Mouse (Mus musculus): ENCODE results near the gene Plekhn1.

Gene Plekhn1

GRCm38 (mm10) chr4:156234701-156235213, at the start of gene Plekhn1:
TSS of gene Plekhn1 (minus strand) at chr4:156234857.
- peak; percentile 71 for DNase-seq (ENCODE audit: low spot score)

DNA sequence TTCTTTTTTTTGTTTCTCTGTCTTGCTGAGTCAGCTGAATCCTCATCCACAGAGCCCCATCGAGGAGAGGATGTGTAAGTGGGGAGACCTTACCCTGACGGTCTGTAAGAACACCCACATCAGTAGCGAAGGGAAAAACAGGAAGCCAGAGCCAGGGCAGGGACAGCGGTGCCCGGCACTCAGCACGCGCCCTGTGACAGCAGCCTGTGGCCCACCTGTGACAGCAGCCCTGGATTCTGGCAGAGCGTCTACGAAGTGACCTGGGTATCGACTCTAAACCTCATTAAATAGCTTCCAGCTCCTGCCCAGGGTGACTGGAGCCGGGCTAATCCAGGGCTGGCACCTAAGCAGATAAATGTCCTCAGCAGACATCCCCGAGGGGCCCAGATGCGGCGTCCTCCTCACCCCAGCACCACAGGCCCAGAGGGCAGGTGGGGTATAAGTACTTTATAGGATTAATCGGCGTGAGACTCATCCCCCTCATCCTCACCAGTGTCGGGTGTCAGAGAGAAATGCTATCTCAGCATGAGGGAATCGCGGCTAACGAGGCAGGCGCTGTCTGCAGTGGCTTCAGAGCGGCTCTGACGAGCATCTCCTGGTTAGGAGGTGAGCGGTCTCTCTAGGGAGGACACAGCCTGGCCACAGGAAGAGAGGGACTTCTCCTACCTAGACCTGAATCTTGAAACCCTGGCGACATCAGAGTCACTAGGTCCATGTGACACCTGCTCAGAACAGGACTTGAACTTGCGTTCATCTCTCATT, 20.6 kb upstream of the Plekhn1 start, which contains the start of gene Samd11:
Gene Samd11, minus strand, starts transcription at position 580 of the 762 bp plus-strand sequence.
- peak; percentile 71 for DNase-seq (ENCODE audit: low spot score)

DNA sequence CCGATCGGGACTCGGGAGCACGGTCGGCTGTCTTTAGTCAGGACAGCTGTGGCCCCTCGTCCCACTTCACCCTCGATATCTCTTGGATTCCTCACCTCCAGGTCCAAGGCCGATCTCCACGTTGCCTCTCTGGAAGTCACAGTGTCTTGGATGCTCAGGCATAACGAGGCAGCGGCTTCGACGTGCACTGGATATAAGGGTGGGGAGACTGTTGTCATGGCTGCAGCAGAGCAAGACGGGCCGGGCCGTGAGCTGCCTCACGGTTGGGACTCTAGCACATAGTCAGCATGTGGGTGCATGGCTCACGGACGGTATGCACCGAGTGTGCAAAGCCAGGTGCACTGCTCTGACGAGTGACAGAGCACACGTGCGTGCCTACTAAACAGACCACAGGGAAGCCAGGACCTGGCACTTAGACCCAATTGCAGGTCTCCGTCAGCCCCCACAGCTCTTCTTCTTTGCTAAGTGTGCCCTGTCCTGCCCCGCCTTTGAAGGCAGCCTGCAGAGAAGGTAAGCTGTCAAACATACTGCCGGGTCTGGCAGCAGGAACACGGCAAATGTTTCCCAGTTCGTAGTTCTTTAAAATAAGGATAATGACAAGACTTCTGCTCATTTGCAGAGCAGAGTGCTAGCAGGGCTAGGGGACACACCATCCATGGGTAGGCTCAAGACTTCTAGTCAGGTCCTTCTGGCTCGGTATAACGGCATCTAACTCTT, 19.9 kb upstream of the Plekhn1 start:
- DNase-seq (ENCODE audit: low spot score), result peak; percentile 54

- no peak for DNase-seq (ENCODE audit: low spot score)
Observed at GRCm38 (mm10) chr4:156253043-156253442, 18.4 kb upstream of the Plekhn1 start.

DNA sequence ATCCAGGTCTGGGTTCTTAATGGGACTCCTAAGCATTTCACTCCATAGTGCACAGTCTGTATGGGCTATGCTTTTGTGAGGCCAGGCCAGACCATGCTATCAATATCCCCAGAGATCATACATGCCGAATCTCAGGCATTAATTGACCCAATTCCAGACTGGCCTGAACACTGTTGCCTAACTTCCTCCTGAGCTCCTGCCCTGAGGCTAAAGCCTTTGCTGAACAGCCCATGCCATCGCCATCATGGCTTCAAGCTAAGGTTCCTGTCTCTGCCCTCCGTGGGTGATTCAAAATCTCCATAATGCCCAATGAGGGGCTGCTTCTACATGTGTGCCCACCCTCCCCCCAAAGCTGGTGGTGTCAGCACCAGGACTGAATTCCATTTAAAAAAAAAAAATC, 18.0 kb upstream of the Plekhn1 start:
- no peak for DNase-seq (ENCODE audit: low spot score)

GRCm38 (mm10) chr4:156252140-156252539, 17.5 kb upstream of the Plekhn1 start:
- no peak for DNase-seq (ENCODE audit: low spot score)

GRCm38 (mm10) chr4:156251081-156251480, 16.4 kb upstream of the Plekhn1 start:
- no peak for DNase-seq (ENCODE audit: low spot score)

- DNase-seq (ENCODE audit: low spot score), result no peak
Observed at GRCm38 (mm10) chr4:156249567-156249966, 14.9 kb upstream of the Plekhn1 start.

DNA sequence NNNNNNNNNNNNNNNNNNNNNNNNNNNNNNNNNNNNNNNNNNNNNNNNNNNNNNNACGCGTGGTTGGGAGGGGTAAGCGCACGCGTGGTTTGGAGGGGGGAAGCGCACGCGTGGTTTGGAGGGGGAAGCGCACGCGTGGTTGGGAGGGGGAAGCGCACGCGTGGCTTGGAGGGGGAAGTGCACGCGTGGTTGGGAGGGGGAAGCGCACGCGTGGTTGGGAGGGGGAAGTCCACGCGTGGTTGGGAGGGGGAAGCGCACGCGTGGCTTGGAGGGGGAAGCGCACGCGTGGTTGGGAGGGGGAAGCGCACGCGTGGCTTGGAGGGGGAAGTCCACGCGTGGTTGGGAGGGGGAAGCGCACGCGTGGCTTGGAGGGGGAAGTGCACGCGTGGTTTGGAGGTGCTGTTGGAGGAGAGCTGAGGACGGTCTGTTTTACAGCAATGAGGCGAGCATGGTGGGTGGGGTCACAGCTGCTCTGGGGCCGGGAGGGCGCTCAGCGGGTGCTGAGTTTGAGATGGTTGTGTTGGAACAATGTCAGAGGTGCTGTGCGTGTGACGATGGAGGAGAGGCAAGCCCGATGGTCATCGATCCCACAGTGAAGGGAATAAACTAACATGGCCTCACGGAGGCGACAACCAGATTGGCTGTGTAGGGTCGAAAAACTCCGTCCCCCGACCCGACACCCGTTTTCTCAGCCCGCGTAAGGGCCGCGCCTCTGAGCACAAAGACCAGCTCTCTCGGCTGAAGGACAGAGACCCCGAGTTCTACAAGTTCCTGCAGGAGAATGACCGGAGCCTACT, 2.2 kb upstream of the Plekhn1 start:
- DNase-seq (ENCODE audit: low spot score), result no peak

DNA sequence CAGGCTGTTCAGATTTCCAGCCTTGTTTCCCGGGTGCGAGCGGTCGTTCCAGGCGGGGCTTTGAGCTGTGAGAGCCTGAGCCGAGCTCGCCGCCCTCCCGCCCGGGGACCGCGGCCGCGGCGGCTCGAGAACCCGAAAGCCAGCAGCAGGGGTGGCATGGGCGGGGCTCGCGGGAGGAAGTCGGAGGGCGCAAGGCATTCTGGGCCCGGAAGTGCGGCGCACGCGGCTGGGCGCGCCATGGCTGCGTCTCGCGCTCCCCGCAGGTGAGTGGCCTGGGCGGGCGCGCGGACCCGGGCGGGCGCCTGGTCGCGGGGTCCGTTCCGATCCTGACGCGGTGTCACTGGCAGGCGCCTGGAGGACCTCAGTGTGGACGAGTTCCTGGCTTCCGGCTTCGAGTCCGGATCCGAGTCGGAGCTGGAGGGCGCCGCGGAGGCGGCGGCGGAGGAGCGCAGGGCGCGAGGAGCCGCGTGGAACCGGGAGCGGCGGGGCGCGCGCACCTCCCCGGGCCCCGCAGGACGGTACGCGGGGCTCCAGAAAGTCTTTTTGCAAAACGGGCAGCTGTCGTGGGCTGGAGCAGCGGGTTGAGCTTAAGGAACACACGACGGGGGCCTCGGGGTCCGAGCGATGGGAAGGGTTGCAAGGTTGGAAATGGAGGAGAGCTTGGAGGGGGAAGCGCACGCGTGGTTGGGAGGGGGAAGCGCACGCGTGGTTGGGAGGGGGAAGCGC, 1.3 kb upstream of the Plekhn1 start, which contains the start of gene Noc2l:
Gene Noc2l, plus strand, starts transcription at position 203 of the 726 bp plus-strand sequence.
- DNase-seq (ENCODE audit: low spot score), result peak; percentile 94

GRCm38 (mm10) chr4:156235360-156235770, 708 bp upstream of the Plekhn1 start:
- peak; percentile 77 for DNase-seq (ENCODE audit: low spot score)

DNA sequence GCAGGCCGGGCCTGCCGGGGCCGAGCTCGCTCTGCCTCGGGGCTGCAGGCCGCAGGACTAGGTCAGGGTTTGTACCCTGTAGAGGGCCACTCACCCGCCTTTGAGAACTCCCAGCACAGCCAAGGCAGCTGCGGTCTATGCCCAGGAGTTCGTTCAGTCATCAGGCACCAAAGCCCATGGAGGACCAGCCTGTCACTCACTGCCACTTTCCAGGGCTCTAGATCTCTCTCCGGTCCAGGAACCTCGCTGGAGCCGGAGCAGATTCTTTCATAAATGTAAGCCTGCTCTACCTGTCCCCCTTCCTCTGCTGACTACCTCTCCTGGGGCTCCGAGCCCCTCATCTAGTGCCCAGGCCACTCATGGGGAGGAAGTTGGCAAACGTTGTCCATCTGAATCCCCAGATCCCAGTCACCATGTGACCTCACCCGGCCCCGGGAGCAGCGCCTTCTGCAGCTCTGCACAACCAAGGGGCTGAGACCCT, 596 bp downstream of the Plekhn1 start:
- peak; percentile 34 for DNase-seq (ENCODE audit: low spot score)

GRCm38 (mm10) chr4:156228393-156229024, 6.1 kb downstream of the Plekhn1 start:
- no peak for DNase-seq (ENCODE audit: low spot score)

DNA sequence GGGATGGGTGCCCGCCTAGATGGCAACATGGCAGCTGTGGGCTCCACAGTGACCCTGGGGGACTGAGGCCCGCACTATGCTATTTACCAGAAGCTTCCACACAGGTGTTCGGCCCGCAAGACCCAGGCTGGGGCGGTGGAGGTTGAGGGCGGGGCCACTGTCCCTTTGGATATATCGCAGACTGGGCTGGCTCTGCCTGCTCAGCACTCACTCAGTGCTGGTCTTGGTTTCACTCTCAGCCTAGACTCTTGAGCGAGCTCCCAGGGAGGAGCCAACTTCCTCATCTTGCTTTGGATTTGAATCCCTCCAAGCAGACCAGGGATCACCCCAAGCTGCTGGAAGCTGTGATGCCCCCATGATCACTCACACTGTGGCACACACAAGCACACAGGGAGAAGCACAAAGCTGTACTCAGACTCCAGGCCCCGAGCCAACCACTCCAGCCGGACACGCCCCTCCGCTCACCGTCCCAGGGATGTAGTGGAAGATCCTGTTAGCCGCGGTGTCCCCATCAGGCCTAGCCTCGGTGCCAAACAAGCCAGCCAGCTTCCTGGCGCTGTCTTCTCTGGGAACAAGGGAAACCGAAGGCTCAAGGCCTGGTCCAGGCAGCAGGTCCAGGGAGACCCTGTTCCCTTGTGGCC, 6.8 kb downstream of the Plekhn1 start:
- no peak for DNase-seq (ENCODE audit: low spot score)

DNA sequence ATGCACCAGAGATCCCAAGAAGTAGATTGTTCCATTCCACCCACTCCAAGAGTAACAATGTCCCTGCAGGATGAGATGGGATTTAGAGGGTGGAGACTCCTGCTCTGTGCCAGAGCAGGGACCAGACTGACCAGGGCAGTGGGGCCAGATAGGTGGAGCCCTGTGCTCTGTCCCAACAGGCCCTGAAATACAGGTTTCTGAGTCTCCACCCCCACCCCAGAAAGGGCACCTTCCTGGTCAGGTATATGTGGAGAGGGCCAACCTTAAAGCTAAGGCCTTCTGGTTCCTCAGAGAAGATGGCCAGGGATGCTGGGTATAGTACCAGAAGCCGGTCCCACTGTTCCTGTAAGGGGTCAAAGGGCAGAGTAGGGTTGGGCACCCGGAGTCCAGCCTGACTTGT, 10.4 kb downstream of the Plekhn1 start:
- DNase-seq (ENCODE audit: low spot score), result no peak

GRCm38 (mm10) chr4:156219936-156220335, 14.7 kb downstream of the Plekhn1 start:
- DNase-seq (ENCODE audit: low spot score), result no peak

DNA sequence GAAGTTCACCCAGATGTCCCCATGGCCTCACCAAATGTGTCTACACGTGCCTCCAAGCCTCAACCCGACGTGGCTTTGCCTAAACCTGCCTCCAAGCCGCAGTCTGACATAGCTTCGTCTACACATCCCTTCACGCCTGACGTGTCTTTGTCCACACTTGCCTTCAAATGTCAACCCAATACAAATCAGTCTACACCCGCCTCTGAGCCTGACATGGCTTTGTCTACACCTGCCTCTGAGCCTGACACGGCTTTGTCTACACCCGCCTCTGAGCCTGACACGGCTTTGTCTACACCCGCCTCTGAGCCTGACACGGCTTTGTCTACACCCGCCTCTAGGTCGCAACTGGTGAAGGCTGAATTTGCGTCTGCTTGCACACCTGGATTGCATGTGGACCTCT, 16.8 kb downstream of the Plekhn1 start:
- DNase-seq (ENCODE audit: low spot score), result no peak

DNA sequence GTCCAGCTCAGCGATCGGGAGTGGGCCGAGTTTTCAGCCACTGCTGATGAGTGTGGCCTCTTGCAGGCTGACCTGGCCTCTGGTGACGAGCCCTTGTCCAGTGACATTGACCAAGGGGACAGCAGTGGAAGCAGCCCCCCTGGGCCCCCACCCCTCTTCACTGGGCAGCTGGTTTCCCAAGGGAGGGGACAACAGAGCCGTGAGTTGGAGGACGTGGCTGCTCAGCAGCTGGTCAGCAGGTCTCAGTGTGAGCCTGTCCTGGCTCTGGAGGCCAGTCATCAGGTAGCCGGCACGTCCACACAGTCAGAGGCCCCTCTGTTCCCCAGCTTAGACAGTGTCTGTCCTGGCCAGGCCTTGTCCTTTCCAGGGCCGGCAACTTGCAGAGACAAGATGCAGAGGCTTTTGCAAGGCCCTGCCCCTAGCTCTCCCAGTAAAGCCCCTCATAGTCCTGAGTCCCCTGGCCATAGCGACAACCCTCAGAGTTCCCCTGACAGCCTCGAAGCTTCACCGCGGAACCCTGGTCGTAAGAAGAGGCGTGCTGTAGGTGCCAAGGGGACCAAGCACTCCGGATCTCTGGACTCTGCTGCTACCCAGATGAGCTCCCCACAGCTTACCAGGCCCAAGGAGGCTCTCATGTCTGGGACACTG, 17.5 kb downstream of the Plekhn1 start:
- DNase-seq (ENCODE audit: low spot score), result no peak

GRCm38 (mm10) chr4:156216196-156216595, 18.5 kb downstream of the Plekhn1 start:
- no peak for DNase-seq (ENCODE audit: low spot score)

- no peak for DNase-seq (ENCODE audit: low spot score)
Observed at GRCm38 (mm10) chr4:156215649-156216048, 19.0 kb downstream of the Plekhn1 start, which contains the start of gene Perm1. TSS of gene Perm1 (plus strand) at chr4:156215868.

Measured in MN1 (cell line).